Mouse (Mus musculus): ENCODE measurements around the gene Mctp1.

The Mctp1 gene

GRCm38 (mm10) chr13:76611499-76611898 is 227.2 kb downstream of the Mctp1 start:
- DNase-seq (ENCODE audit: low spot score in 2 of 2), result no peak

- DNase-seq (ENCODE audit: low spot score in 2 of 2), result no peak
Measured at GRCm38 (mm10) chr13:76620111-76620510, 235.8 kb downstream of the Mctp1 start.

GRCm38 (mm10) chr13:76620525-76620924 is 236.2 kb downstream of the Mctp1 start:
- no peak for DNase-seq (ENCODE audit: low spot score in 2 of 2)

GRCm38 (mm10) chr13:76633707-76634106 is 249.4 kb downstream of the Mctp1 start:
- DNase-seq (ENCODE audit: low spot score in 2 of 2), result peak; percentile 14 to 16

GRCm38 (mm10) chr13:76638282-76638681 is 253.9 kb downstream of the Mctp1 start:
- DNase-seq (ENCODE audit: low spot score in 2 of 2), result no peak

- no peak for DNase-seq (ENCODE audit: low spot score in 2 of 2)
Measured at GRCm38 (mm10) chr13:76659523-76659922, 275.2 kb downstream of the Mctp1 start.

- DNase-seq (ENCODE audit: low spot score in 2 of 2), result no peak
Measured at GRCm38 (mm10) chr13:76681286-76681685, 297.0 kb downstream of the Mctp1 start.

GRCm38 (mm10) chr13:76689349-76689748 is 305.0 kb downstream of the Mctp1 start:
- no peak for DNase-seq (ENCODE audit: low spot score in 2 of 2)

GRCm38 (mm10) chr13:76690143-76690542 is 305.8 kb downstream of the Mctp1 start:
- DNase-seq (ENCODE audit: low spot score in 2 of 2), result no peak

GRCm38 (mm10) chr13:76690697-76691096 is 306.4 kb downstream of the Mctp1 start:
- DNase-seq (ENCODE audit: low spot score in 2 of 2), result no peak

- DNase-seq (ENCODE audit: low spot score in 2 of 2), result no peak
Measured at GRCm38 (mm10) chr13:76734013-76734412, 349.7 kb downstream of the Mctp1 start.

GRCm38 (mm10) chr13:76750663-76751429 is 366.5 kb downstream of the Mctp1 start:
- no peak for DNase-seq (ENCODE audit: low spot score in 2 of 2)

- DNase-seq (ENCODE audit: low spot score in 2 of 2), result peak; percentile 50 to 76
Measured at GRCm38 (mm10) chr13:76759832-76760490, 375.6 kb downstream of the Mctp1 start.

- no peak for DNase-seq (ENCODE audit: low spot score in 2 of 2)
Measured at GRCm38 (mm10) chr13:76799662-76800061, 415.3 kb downstream of the Mctp1 start.

GRCm38 (mm10) chr13:76801126-76801632 is 416.8 kb downstream of the Mctp1 start:
- no peak for DNase-seq (ENCODE audit: low spot score in 2 of 2)

- peak; percentile 36 to 39 for DNase-seq (ENCODE audit: low spot score in 2 of 2)
Measured at GRCm38 (mm10) chr13:76802051-76802728, 417.9 kb downstream of the Mctp1 start.

GRCm38 (mm10) chr13:76802926-76803325 is 418.6 kb downstream of the Mctp1 start:
- DNase-seq (ENCODE audit: low spot score in 2 of 2), result no peak

- no peak for DNase-seq (ENCODE audit: low spot score in 2 of 2)
Measured at GRCm38 (mm10) chr13:76803799-76804198, 419.5 kb downstream of the Mctp1 start.

GRCm38 (mm10) chr13:76808871-76809390 is 424.6 kb downstream of the Mctp1 start:
- no peak for DNase-seq (ENCODE audit: low spot score in 2 of 2)

GRCm38 (mm10) chr13:76809802-76810201 is 425.5 kb downstream of the Mctp1 start:
- DNase-seq (ENCODE audit: low spot score in 2 of 2), result no peak

GRCm38 (mm10) chr13:76810496-76810939 is 426.2 kb downstream of the Mctp1 start:
- peak; percentile 23 to 30 for DNase-seq (ENCODE audit: low spot score in 2 of 2)

- no peak for DNase-seq (ENCODE audit: low spot score in 2 of 2)
Measured at GRCm38 (mm10) chr13:76823083-76823482, 438.7 kb downstream of the Mctp1 start.

Measured in right cerebral cortex, adult 2 months (tissue).